Mouse (Mus musculus) lung, adult 2 months (tissue): Measurements from ENCODE around the gene Bud31.

Experiments
- CTCF ChIP-seq: fragments of 200-500 bp; IDR thresholded peaks from 2 replicates; pipeline ENCODE4 v1.5.1; 2011; ENCODE audit warnings: mild to moderate bottlenecking, low read length, control low read depth; ENCODE audit not compliant: insufficient read depth
- POLR2A ChIP-seq: fragments of 200-500 bp; IDR thresholded peaks from 2 replicates; pipeline ENCODE4 v1.6.1; 2011; ENCODE audit warnings: low read depth, mild to moderate bottlenecking, control low read depth, low read length, borderline replicate concordance; ENCODE audit errors: extremely low read depth

DNA sequence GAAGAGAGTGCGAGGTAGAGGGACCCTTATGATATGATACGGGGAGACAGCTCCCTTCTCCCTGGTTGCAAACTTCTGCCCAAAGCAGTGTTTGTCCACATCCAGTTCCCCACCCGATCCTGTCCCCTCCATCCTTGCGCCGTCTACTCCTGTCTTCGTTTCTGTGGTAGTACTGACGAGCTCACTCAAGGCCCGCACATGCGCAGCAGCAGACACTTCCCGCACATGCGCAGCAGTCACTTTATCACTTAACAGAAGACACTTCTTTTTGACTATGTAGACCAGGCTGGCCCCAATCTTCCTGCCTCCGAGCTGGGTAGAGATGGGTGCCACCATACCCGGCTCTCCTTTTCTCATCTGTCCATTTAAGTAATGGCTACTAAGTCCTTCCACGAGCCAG, 21.2 kb downstream of the Bud31 start:
- TF ChIP-seq POLR2A (no peak), CTCF (no peak)
